Mouse (Mus musculus) G1E (cell line): Measurements from ENCODE around the gene Cgn.

ENCODE experiments used
- CTCF ChIP-seq: IDR thresholded peaks from 2 replicates; pipeline ENCODE4 v1.5.1; 2012; ENCODE audit warnings: low read depth, low read length, inconsistent platforms, mixed read lengths
- GATA1 ChIP-seq: IDR thresholded peaks from 2 replicates; pipeline ENCODE4 v1.6.1; 2012; ENCODE audit warnings: borderline replicate concordance, low read length, inconsistent platforms, mixed read lengths
- TAL1 ChIP-seq: conservative IDR thresholded peaks from 2 replicates; pipeline ENCODE4 v1.6.1; 2012; ENCODE audit warnings: low read depth, low read length, inconsistent platforms, mixed read lengths

GRCm38 (mm10) chr3:94808296-94808695 lies 22.0 kb upstream of the Cgn start:
- no peak for TF ChIP-seq CTCF
- no peak for TF ChIP-seq GATA1
- no peak for TF ChIP-seq TAL1
